Mouse (Mus musculus) right cerebral cortex, adult 2 months (tissue): ENCODE results near the gene Klhl6.
A peak's percentile ranks its signal among the peaks of the same experiment; 100 is the strongest.

Experiments used
- DNase-seq, 2 experiments: peaks; one replicate each; pipeline ENCODE4 v3.0.0; 2021 to 2022; ENCODE audit warnings: low spot score in 2 of 2

Gene Klhl6

GRCm38 (mm10) chr16:19969506-19969905, 13.3 kb downstream of the Klhl6 start:
- no peak for DNase-seq

- DNase-seq: no peak
Observed at GRCm38 (mm10) chr16:19968666-19969065, 14.2 kb downstream of the Klhl6 start.

- DNase-seq: no peak
Observed at GRCm38 (mm10) chr16:19967897-19968392, 14.9 kb downstream of the Klhl6 start.

GRCm38 (mm10) chr16:19966976-19967375, 15.9 kb downstream of the Klhl6 start:
- no peak for DNase-seq

- DNase-seq: no peak
Observed at GRCm38 (mm10) chr16:19966437-19966836, 16.4 kb downstream of the Klhl6 start.

- no peak for DNase-seq
Observed at GRCm38 (mm10) chr16:19962951-19963350, 19.9 kb downstream of the Klhl6 start.

GRCm38 (mm10) chr16:19961070-19961469, 21.8 kb downstream of the Klhl6 start:
- no peak for DNase-seq

- no peak for DNase-seq
Observed at GRCm38 (mm10) chr16:19960407-19961058, 22.3 kb downstream of the Klhl6 start.

- DNase-seq: no peak
Observed at GRCm38 (mm10) chr16:19957051-19957450, 25.8 kb downstream of the Klhl6 start.

- no peak for DNase-seq
Observed at GRCm38 (mm10) chr16:19947336-19947735, 35.5 kb downstream of the Klhl6 start.

- DNase-seq: no peak
Observed at GRCm38 (mm10) chr16:19946578-19947298, 36.1 kb downstream of the Klhl6 start.

- DNase-seq: no peak
Observed at GRCm38 (mm10) chr16:19920823-19921222, 62.0 kb downstream of the Klhl6 start.

GRCm38 (mm10) chr16:19918286-19918685, 64.6 kb downstream of the Klhl6 start:
- DNase-seq: no peak

GRCm38 (mm10) chr16:19912582-19912981, 70.3 kb downstream of the Klhl6 start:
- no peak for DNase-seq

GRCm38 (mm10) chr16:19908291-19908690, 74.5 kb downstream of the Klhl6 start:
- no peak for DNase-seq

GRCm38 (mm10) chr16:19907103-19907502, 75.7 kb downstream of the Klhl6 start:
- peak; percentile 29 to 37 for DNase-seq

- no peak for DNase-seq
Observed at GRCm38 (mm10) chr16:19904734-19905479, 77.9 kb downstream of the Klhl6 start.

- DNase-seq: no peak
Observed at GRCm38 (mm10) chr16:19903792-19904191, 79.0 kb downstream of the Klhl6 start.
